Mouse (Mus musculus): ENCODE results near the gene Usp39.

GRCm38 (mm10) chr6:72344396-72345073, 449 bp downstream of the Usp39 start:
- TF ChIP-seq CTCF (IDR thresholded peaks at IDR 0.05; ENCODE audit: extremely low read depth, insufficient read depth, low read length) (no peak), POLR2A (IDR thresholded peaks at IDR 0.05; ENCODE audit: extremely low read depth, insufficient read depth, low read length) (no peak)
